Mouse (Mus musculus): ENCODE measurements around the gene Ugdh. TPM values are rescaled to one million over a fixed set of nuclear protein-coding genes. Genes with fewer than 3 reads are reported as not detected.
A peak's percentile ranks its signal among the peaks of the same experiment; 100 is the strongest.

The Ugdh gene
- total RNA-seq, 2 experiments from 2014 or later: 34.1 to 37.9 TPM

DNA sequence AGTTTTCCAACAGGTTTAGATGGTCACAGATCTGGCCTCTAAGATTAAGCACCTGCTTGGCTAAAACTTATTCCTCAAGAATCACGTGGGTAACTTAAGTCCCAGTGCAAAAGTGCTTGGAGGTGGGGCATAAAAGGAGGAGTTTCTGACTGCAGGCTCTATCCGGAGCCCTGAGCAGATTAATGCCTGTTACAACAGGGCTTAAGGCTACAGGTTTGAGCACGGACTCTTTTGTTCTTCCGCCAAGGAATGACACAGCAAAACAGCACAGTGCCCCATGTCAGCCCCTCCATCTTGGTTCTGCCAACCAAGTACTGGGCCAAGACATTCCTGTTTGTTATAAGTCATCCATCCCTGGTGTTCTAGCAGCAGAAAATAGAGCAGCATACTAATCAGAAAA is 7.4 kb downstream of the Ugdh start:
- DNase-seq: no peak

DNA sequence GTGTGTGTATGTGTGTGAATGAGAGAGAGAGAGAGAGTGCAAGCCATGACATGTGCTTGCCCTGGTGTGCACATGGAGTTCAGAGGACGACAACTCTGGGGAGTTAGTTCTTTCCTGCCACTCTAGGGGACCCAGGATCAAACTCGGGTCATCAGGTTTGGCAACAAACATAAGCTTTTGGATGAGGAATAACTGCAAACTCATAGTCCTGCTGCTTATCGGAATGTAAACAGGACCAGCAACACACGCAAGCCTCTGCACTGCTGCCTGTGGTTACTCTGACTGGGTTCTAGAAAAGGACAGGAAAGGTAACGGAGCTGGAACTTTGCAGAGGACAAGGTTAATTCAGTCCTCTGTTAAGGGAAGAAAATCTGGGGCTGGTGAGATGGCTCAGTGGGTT is 10.5 kb downstream of the Ugdh start:
- DNase-seq: no peak

DNA sequence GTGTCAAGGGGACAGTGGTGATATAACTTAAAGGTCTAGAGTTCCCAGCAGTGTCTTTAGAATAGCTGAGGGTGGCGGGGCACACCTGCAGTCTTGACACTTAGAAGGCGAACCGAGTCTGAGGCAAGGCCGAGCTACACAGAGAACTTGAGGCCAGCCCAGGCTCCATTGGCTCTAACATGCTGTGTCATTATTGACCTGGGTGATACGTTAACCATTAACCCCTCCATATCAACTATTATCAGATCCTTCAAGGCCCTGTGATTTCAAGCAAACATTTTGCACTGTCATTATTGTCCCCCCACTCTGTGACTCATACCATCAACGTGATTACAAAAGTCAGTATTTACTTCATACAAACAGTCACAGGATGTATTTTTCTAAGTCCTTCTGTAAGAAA is 11.5 kb downstream of the Ugdh start:
- DNase-seq: no peak

DNA sequence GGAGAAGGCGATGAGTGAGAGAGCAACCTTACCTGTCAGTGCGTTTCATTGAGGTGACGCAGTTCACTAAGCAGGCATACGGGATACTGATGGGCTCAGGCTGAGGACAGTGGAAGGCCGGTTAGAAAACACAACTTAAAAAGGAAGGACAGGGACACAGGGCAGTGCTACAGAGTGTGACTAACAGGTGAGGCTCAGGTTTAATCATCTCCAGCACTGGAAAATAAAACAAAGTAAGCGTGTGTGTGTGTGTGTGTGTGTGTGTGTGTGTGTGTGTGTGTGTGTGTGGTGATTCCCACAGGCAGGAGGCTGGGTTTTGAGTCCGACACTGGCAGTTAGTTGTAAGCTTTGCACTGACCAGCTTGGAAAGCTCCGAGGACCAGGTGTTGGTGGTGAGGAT is 12.9 kb downstream of the Ugdh start:
- no peak for DNase-seq

DNA sequence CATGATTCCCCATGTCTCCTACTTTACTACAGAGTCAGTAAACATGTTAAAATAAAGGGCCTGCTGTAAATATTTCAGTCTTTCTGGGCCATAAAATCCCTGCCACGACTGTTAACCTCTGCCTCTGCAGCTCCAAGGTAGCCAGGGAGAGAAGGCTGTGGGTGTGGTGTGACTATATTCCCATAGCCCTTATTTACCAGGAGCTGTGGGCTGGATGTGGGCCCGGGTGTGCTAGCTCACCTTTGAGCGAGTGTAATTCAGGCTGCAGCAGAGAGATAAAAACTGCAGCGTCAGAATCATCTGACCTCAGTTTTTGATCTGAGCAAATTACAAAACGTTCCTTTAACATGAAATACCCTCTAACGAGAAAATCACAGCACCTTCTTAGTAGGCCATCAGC is 14.9 kb downstream of the Ugdh start:
- no peak for DNase-seq

DNA sequence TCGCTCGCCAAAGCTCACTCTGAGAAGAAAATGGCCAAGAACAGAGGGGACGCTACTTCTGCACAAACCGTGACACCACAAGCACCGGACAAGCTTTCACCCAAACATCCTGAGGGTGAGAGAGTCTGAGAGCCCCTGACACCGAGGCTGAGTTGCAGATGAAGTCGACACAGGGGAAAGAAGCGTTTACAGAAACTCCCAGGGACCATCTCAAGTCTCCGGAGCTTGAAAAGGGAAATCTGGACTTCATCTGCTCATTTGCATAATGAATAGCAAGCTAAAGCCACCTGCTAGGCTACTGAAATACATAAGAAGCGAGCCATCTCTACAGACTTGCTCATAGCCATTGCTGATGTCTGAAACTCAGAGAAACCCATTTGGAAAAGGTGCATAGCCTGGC is 16.6 kb downstream of the Ugdh start:
- DNase-seq: no peak

DNA sequence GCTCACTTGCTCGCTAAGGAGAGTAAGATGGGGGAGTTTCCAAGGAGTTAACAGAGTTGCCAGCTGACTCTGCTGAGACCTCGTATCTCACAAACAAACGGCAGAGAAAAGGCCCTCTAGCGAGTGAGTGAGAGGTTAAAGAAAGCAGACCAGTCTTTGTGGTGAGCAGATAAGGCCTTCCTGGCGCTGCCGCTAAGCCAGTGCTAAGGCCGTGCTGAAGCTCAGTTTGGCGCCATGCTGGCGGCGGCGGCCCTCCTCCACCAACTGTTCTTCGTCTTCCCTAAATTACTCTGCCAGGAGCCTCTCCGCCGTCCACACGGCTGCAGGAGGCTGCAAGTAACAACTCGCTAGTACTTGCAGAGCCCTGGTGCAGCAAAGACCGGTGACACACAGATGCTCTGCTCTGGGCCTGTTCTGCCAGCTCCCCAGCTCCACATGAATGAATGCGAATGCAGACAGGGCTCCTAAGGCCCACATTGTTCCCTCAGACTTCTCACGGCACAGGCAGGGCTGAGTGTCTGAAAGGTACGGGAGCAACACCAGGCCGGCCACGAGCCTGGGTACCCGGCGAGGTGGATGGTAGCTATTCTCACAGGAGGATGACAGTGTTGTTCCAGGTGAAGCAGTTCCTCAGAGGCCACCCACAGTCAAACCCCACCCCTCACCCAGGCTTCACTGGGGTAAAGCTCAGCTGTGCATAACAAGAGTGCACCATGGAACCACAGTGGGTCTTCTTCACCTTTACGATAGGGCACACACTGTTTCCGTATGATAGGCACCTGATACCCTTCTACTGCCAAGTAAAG is 19.9 kb downstream of the Ugdh start:
- DNase-seq: no peak

DNA sequence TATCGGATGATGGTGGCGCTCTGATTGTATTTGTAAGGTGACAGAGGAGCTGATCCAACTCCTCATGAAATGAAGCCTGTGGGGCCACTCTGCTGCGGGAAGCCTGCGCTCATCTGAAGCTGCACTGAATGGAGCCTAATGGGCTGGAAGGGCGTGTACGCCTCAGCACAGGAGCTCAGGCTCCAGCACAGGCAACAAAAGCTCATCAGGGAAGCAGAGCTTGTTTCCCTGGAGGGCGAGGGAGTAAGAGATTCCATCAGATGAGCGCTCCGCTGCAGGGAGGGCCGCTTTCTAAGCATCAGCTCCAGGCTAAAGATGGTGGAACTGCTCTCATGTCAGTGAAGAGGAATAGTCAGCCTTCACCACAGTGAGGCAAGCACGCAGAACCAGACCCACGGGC is 27.8 kb downstream of the Ugdh start:
- no peak for DNase-seq

DNA sequence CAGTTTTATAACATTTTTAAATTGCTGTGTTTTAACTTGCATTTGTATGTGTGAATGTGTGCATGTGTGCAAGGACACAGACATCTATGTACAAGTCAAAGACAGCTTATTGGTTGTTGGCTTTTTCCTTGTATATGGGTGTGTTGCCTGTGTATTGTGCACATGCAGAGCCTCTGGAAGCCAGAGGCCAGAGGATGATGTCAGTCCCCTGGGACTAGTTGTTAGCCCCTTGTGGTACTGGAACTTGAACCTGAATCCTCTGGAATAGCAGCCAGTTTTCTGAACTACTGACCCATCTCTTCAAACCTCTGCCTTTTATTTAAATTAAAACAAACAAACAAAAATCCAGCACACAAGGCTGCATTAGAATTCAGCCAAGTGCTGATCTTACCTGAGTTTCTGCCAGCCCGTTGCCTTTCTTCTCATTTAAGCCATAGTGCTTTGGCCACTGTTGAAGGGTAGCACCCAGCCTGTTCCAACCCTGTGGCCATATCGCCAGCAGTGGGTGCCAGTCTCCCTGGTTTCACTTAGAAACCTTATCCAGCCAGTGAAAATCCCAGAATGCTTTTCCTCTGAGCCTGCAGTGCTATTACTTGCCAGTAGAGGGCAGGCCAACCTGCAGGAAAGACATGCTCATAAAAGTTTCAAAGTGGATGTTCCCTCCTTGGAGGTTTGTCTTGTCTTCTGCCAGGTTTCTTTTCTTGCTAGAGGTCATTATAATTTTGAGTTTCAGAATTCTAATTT is 34.3 kb downstream of the Ugdh start:
- DNase-seq: peak; percentile 60 to 68

DNA sequence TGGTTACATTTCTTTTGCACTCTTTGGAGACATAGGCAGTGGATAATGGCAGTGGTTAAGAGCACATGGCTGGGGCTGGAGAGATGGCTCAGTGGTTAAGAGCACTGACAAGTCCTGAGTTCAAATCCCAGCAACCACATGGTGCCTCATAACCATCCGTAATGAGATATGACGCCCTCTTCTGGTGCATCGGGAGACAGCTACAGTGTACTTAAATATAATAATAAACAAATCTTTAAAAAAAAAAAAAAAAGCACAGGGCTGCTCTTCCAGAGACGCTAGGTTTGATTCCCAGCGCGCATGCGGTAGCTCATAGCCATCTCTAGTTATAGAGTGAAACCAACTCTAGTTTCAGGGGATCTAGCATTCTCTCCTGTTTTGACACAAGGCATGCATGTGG is 41.3 kb downstream of the Ugdh start:
- DNase-seq: no peak

DNA sequence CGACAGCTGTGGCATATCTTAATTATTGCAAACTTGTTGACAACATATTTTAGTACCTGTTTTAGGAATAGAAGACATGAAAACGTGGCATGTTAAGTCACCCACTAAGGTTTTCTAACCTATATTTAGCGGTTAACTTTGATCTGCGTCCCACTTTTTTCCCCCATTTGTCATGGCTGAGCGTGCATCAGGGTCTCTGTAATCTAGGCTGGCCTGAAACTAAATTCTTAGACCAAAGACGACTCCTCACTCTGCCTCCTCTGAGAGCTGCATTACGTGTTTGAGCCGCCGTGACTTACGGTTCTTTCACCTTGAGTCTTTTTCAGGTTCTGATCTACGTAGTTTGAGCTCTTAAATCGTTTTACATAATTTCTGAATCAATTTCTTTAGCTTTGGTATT is 44.0 kb downstream of the Ugdh start:
- no peak for DNase-seq

DNA sequence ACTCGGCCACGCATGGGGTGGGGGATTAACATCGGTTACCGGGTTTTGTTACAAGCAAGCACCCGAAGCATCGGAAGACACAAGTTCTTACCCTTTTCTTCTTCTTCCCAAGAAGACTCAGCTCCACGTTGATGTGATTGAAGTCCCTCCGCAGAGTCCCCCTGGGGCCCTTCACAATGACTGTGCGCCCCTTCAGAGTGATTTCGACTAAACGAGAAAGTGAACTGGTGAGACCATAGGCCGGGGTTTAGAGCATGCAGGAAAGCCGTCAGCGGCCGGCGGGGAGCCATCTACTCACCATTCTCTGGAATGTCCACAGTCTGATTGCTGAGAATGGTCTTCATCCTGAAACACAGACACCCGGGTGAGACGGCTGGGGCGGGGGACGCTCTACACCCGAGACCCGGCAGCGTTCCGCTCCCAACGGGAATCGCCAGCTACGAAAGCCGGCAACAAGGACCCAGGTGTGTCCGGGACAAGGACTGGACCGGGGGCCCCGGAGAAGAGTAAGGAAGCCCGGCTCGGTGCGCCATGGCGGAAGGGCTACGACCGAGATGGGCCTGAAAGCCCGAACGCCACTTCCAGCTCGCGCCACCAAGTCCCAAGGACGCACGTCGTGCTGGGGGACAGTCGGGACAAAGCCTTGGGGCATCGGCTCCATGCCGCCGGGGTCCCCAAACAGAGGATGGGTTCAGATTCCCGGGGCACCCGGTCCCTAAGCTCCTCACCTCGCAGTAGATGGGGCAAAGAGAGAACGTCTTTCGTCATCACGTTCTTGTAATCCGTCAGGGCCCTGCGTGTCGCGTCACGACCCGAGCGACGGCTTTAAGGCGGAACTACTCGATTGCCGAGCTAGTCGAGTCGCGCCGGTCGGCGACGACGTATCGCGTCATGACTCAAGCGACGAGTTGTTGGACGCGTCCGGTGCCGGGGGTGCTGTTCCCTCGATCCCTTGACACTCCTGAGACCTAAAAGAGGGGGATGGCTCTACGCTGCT is 44.8 kb downstream of the Ugdh start, which contains the start of the genes Rpl9 and Lias:
Gene Rpl9 (minus strand): TSS at position 797 of the 997 bp plus-strand sequence.
Gene Lias (plus strand): TSS at position 850 of the 997 bp plus-strand sequence.
- peak; percentile 99 for DNase-seq

DNA sequence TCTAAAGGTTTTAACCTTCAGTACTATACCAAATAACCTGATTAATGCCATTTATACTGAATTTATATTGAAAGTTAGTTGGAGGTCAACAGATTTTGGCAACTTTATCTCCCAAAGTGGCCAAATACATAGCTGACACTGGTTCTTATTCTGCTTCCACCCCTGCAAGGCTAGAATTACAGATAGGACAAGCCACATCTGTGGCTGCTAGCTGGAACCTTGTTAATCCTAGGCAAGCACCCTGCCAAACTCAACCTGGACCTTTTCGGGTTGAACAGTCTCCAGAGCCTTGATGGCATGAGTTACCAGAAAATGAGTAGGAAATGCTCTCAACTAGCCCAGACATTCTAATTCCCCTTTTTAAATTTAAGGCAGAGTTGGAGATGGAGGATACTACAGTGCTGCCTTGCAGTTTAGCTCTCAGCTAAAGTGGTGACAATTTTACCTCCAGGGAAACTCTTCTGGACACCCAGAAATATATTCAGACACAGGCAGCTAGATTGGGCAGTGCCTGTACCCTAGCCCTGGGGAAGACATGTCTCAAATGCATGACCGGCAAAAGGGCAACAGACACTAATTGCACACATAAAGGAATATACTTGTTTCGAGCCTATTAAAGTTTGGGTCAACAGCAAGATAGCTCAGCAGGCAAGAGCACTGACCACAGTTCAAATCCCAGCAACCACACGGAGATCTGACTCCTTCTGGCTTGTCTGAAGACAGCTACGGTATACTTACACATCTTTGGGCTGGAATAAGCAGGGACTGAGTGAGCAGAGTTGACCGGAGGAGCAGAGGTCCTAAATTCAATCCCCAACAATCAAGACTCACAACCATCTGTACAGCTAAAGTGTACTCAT is 48.5 kb downstream of the Ugdh start:
- DNase-seq: no peak

DNA sequence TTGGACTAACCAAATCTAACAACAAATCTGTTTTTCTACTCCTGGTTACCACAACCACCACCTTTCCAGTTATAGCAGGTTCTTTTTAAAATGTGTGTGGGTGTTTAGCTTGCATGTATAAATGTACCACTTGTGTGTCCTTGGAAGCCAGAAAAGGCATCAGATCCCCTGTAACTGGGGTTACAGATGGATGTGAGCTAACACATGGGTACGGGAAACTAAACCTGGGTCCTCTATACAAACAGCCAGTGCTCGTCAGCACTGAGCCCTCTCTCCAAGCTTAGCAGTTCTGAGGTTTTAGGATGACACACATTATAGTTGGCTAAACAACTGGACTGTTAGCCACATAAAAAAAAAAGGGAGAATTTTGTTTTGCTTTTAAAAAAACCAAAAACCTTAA is 50.0 kb downstream of the Ugdh start:
- DNase-seq: no peak

DNA sequence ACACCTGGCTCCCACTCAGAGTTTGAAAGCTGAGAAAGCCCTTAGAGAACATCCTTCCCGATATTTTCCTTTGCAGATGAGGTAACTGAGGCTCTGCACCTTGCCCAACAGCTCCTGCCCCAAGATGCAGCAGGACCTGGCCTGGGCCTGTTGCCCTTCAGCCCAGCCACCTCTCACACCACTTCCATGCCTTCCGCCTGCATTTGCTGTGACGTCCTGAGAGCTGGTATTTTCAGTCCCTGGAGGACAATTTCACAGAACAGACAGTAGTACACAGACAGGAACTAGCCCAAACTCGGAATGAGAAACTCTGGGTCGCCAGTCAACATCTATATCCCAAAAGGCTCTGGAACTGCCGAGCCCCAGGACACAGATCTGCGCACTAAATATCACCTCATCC is 61.0 kb downstream of the Ugdh start:
- DNase-seq: no peak

DNA sequence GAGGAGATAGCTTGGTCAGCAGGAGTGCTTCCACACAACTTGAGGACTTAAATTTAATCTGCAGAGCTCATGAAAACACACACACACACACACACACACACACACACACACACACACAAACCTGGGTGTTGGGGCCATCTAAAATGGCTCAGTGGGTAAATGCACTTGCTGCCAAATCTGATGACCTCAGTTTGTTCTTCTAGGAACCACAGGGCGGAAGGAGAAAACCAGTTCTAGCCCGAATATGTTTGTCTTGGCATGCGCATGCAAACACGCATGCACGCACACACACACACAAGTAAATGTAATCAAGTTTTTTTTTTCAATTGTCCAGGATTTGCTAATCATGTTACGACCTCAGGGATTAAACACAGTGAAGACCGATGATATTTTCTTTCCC is 64.2 kb downstream of the Ugdh start:
- no peak for DNase-seq

DNA sequence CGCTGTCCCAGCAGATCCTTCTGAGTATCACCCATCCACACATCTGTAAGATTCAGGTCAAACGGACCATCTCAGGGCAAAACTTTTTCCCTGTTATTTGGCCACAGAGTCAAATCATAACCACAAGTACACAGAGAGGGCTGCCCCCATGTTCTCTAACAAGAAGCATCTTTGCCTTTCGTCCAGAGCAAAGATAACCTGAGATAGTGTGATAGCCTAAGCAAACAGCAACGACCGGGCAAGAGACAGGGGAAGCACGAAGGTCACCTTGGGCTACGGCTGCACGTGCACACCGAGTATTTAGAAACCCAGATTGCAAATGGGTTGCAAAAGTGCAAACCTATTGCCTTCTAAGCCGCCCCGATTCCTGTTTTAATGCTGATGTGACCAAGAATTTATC is 67.9 kb downstream of the Ugdh start:
- DNase-seq: no peak
